Mouse (Mus musculus) layer of hippocampus, postnatal 36 days (tissue): ENCODE measurements around the gene Cabs1. TPM values are rescaled to one million over a fixed set of nuclear protein-coding genes. Genes with fewer than 3 reads are reported as not detected.

Source experiments
- DNase-seq, 2 experiments: peaks; one replicate each; pipeline ENCODE4 v3.0.0; 2022
- total RNA-seq, 2 experiments: library from RNA; stranded (reverse); gene quantifications; 2 replicates each; pipeline ENCODE4 v1.2.3; 2021

The Cabs1 gene
- total RNA-seq, result not detected

- DNase-seq, result no peak
Observed at GRCm38 (mm10) chr5:87979139-87979538, at the start of gene Cabs1. TSS of gene Cabs1 (plus strand) at chr5:87979439.

- no peak for DNase-seq
Observed at GRCm38 (mm10) chr5:87931603-87932002, 47.6 kb upstream of the Cabs1 start.

GRCm38 (mm10) chr5:87940752-87941151, 38.5 kb upstream of the Cabs1 start:
- no peak for DNase-seq

- no peak for DNase-seq
Observed at GRCm38 (mm10) chr5:87942515-87942914, 36.7 kb upstream of the Cabs1 start.

- no peak for DNase-seq
Observed at GRCm38 (mm10) chr5:87951836-87952235, 27.4 kb upstream of the Cabs1 start.

GRCm38 (mm10) chr5:87969201-87969600, 10.0 kb upstream of the Cabs1 start, which contains the start of the genes 2310003L06Rik and Gm28434:
TSS of gene 2310003L06Rik (plus strand) at chr5:87969459.
TSS of gene Gm28434 (plus strand) at chr5:87969517.
- DNase-seq, result no peak

GRCm38 (mm10) chr5:87982468-87983214, 3.4 kb downstream of the Cabs1 start:
- no peak for DNase-seq

- no peak for DNase-seq
Observed at GRCm38 (mm10) chr5:88002249-88002648, 23.0 kb downstream of the Cabs1 start, which contains the start of gene Smr3a. TSS of gene Smr3a (plus strand) at chr5:88002549.

GRCm38 (mm10) chr5:88005241-88005640, 26.0 kb downstream of the Cabs1 start:
- DNase-seq, result no peak

Other genes starting within 250 kb of the Cabs1 start
- gene Csn1s2a, start 204.9 kb upstream of the Cabs1 start, total RNA-seq, result not detected
- not detected for gene Csn1s2b, start 171.4 kb upstream of the Cabs1 start, total RNA-seq
- not detected for gene Prr27, start 153.8 kb upstream of the Cabs1 start, total RNA-seq
- not detected for gene Odam, start 94.4 kb upstream of the Cabs1 start, total RNA-seq
- gene Csn3, start 53.9 kb upstream of the Cabs1 start, total RNA-seq, result not detected
- gene 2310003L06Rik, start 10.0 kb upstream of the Cabs1 start, total RNA-seq, result not detected
- not detected for gene Gm28434, start 9.9 kb upstream of the Cabs1 start, total RNA-seq
- not detected for gene Smr3a, start 23.1 kb downstream of the Cabs1 start, total RNA-seq
- not detected for gene Smr2, start 107.1 kb downstream of the Cabs1 start, total RNA-seq
- gene Gm11116, start 132.1 kb downstream of the Cabs1 start, total RNA-seq, result not detected
- gene Gm11115, start 174.7 kb downstream of the Cabs1 start, total RNA-seq, result not detected